9 mouse cellular contexts compared by ENCODE assay signal in genomic region chr6:147240203-147240804, GRCm38 (mm10). TPM values are rescaled to one million over a fixed set of nuclear protein-coding genes. Genes with fewer than 3 reads are reported as not detected.
A peak's percentile ranks its signal among the peaks of the same experiment; 100 is the strongest.
DNase-seq lines count a peak whose midpoint lies in the region; ATAC-seq and TF ChIP-seq lines count a peak whose summit lies in the region.
"Had no signal": no experiment of that assay in that cellular context is flagged by ENCODE, and none has a peak within 500 bp of the region (broad histone marks: within the 10 kb centered on the region; RNA-seq: fewer than 3 reads in every experiment).

No protein-coding gene starts in this region.

- intact Hi-C loops in heart, adult 2 months (cut with DNase I), result loop anchor here (2.0 to 5.0 kb wide), 3 partner anchors 123 to 418 kb away; no protein-coding TSS in a partner anchor

- peak; percentile 34 to 54 for DNase-seq in heart, adult 2 months
- DNase-seq in adrenal gland, postnatal 25 days, result peak; percentile 64
- peak; percentile 55 for DNase-seq in embryonic facial prominence, embryonic 14.5 days (ENCODE audit: low spot score)
- DNase-seq in hindbrain, embryonic 10.5 days (ENCODE audit: low spot score), result peak; percentile 60
- peak; percentile 34 to 56 for DNase-seq in layer of hippocampus, postnatal 14 days (ENCODE audit: low spot score in 2 of 2)
- DNase-seq in right cerebral cortex, adult 2 months (ENCODE audit: low spot score in 2 of 2), result peak; percentile 60 to 72

- H3K9me3 ChIP-seq in heart, embryonic 12.5 days (replicated peaks), result no peaks in the 10 kb centered on the region
- no peaks in the 10 kb centered on the region for H3K9me3 ChIP-seq in embryonic facial prominence, embryonic 14.5 days (ENCODE audit: control insufficient read depth, low read length)
- H3K9me3 ChIP-seq in hindbrain, embryonic 10.5 days, result no peaks in the 10 kb centered on the region
- H3K9me3 ChIP-seq: limb, embryonic 12.5 days had no signal

- TF ChIP-seq EP300 in heart, adult 2 months (IDR thresholded peaks at IDR 0.05; ENCODE audit: insufficient read depth, low read depth, low read length), result no peak

- H3K36me3 ChIP-seq in heart, adult 2 months (ENCODE audit: control insufficient read depth, insufficient read depth, low read length), result no peaks in the 10 kb centered on the region
- no peaks in the 10 kb centered on the region for H3K36me3 ChIP-seq in heart, embryonic 12.5 days
- no peaks in the 10 kb centered on the region for H3K36me3 ChIP-seq in embryonic facial prominence, embryonic 14.5 days (ENCODE audit: control insufficient read depth, insufficient read depth, low read length)
- H3K36me3 ChIP-seq in hindbrain, embryonic 10.5 days, result no peaks in the 10 kb centered on the region
- H3K36me3 ChIP-seq: limb, embryonic 12.5 days had no signal

- no peaks in the 10 kb centered on the region for H3K4me1 ChIP-seq in heart, adult 2 months (ENCODE audit: control insufficient read depth, insufficient read depth, low read length)
- H3K4me1 ChIP-seq in heart, embryonic 12.5 days (replicated peaks), result no peaks in the 10 kb centered on the region
- no peaks in the 10 kb centered on the region for H3K4me1 ChIP-seq in embryonic facial prominence, embryonic 14.5 days (ENCODE audit: control insufficient read depth, insufficient read depth, low read length)
- no peaks in the 10 kb centered on the region for H3K4me1 ChIP-seq in hindbrain, embryonic 10.5 days (replicated peaks)
- H3K4me1 ChIP-seq: limb, embryonic 12.5 days had no signal

- H3K27ac ChIP-seq in heart, adult 2 months, result no peak overlapping the region
- H3K27ac ChIP-seq in heart, embryonic 12.5 days (ENCODE audit: poor library complexity, severe bottlenecking), result no peak overlapping the region
- H3K27ac ChIP-seq in embryonic facial prominence, embryonic 14.5 days (replicated peaks; ENCODE audit: low read depth, low read length), result no peak overlapping the region
- no peak overlapping the region for H3K27ac ChIP-seq in hindbrain, embryonic 10.5 days
- H3K27ac ChIP-seq: limb, embryonic 12.5 days had no signal

- no peak overlapping the region for H3K4me2 ChIP-seq in heart, embryonic 12.5 days
- H3K4me2 ChIP-seq in embryonic facial prominence, embryonic 14.5 days (ENCODE audit: low read depth, low read length), result no peak overlapping the region
- H3K4me2 ChIP-seq: limb, embryonic 12.5 days had no signal

- no peak for TF ChIP-seq POLR2A in heart, adult 2 months (IDR thresholded peaks at IDR 0.05; ENCODE audit: insufficient read depth, low read depth, low read length)

- H3K27me3 ChIP-seq in heart, adult 2 months (ENCODE audit: control insufficient read depth, insufficient read depth, low read length), result no peaks in the 10 kb centered on the region
- H3K27me3 ChIP-seq in heart, embryonic 12.5 days (replicated peaks), result no peaks in the 10 kb centered on the region
- no peaks in the 10 kb centered on the region for H3K27me3 ChIP-seq in embryonic facial prominence, embryonic 14.5 days (replicated peaks; ENCODE audit: control insufficient read depth, insufficient read depth, low read length)
- no peaks in the 10 kb centered on the region for H3K27me3 ChIP-seq in hindbrain, embryonic 10.5 days (ENCODE audit: insufficient read depth, poor library complexity, severe bottlenecking)
- H3K27me3 ChIP-seq: limb, embryonic 12.5 days had no signal

- no peak overlapping the region for H3K9ac ChIP-seq in heart, adult 2 months (ENCODE audit: low read depth, low read length)
- no peak overlapping the region for H3K9ac ChIP-seq in heart, embryonic 12.5 days
- H3K9ac ChIP-seq in embryonic facial prominence, embryonic 14.5 days (ENCODE audit: low read depth, low read length), result no peak overlapping the region
- H3K9ac ChIP-seq: limb, embryonic 12.5 days had no signal

- H3K79me2 ChIP-seq in heart, adult 2 months (replicated peaks; ENCODE audit: control insufficient read depth, insufficient read depth, low read length), result no peaks in the 10 kb centered on the region

- WGBS in heart, adult 2 months, result 0% methylated on average over 3 of the region's 4 CpGs
- 6% methylated on average over 4 of the region's 4 CpGs for WGBS in heart, embryonic 12.5 days
- WGBS in embryonic facial prominence, embryonic 14.5 days, result 1% methylated on average over 4 of the region's 4 CpGs
- WGBS in hindbrain, embryonic 10.5 days, result 7% methylated on average over 4 of the region's 4 CpGs

- no peak for ATAC-seq in heart, embryonic 12.5 days (ENCODE audit: insufficient number of reproducible peaks, low FRiP score)
- peak; percentile 57; the same call in 1 of the 2 replicates for ATAC-seq in embryonic facial prominence, embryonic 14.5 days (ENCODE audit: low read depth)
- peak; percentile 83 for ATAC-seq in megakaryocyte progenitor cell, adult 5-6 weeks (replicated peaks; ENCODE audit: poor library complexity)

- TF ChIP-seq CTCF in heart, adult 2 months (IDR thresholded peaks at IDR 0.05), result peak; percentile 77

- H3K4me3 ChIP-seq in heart, adult 2 months, result no peak overlapping the region
- H3K4me3 ChIP-seq in heart, embryonic 12.5 days, result no peak overlapping the region
- no peak overlapping the region for H3K4me3 ChIP-seq in embryonic facial prominence, embryonic 14.5 days (ENCODE audit: low read depth, low read length)
- H3K4me3 ChIP-seq in hindbrain, embryonic 10.5 days, result no peak overlapping the region
- H3K4me3 ChIP-seq: limb, embryonic 12.5 days had no signal

RNA-seq across cellular contexts. Expression of gene Pthlh, which starts 23.7 kb away (rescaled TPM):
- total RNA-seq in heart, adult 2 months (2021), result 1 to 10 TPM; 1.3 to 2.3 TPM
- polyA plus RNA-seq in heart, adult 2 months (2012; rRNA removed), result 1.1 and 1.7 TPM in 2 replicates
- polyA plus RNA-seq in heart, embryonic 12.5 days (2016; fragmentation: Nextera tagmentation; extraction: Ambion mirVana), result 5.5 and 5.8 TPM in 2 replicates
- total RNA-seq in adrenal gland, postnatal 25 days (2021), result not detected in 2 replicates
- polyA plus RNA-seq in embryonic facial prominence, embryonic 14.5 days (2014; fragmentation: Nextera tagmentation; extraction: Ambion mirVana), result 11.1 and 11.5 TPM in 2 replicates
- polyA plus RNA-seq in hindbrain, embryonic 10.5 days (2016; fragmentation: Nextera tagmentation; extraction: Ambion mirVana), result 2.8 and 6.4 TPM in 2 replicates
- 1 to 10 TPM; 2.5 to 2.8 TPM for total RNA-seq in layer of hippocampus, postnatal 14 days (2021)
- not detected in 2 replicates for total RNA-seq in megakaryocyte progenitor cell, adult 5-6 weeks (2015)
- total RNA-seq in megakaryocyte progenitor cell, adult 5-6 weeks (2017), result not detected in 2 replicates
